Mouse (Mus musculus) cerebellum, adult 2 months (tissue): ENCODE data around the gene Wfs1.

Experiments used
- CTCF ChIP-seq: fragments of 200-500 bp; IDR thresholded peaks from 2 replicates; pipeline ENCODE4 v1.5.1; 2011; ENCODE audit warnings: low read depth, mild to moderate bottlenecking, control low read depth, low read length, moderate library complexity, borderline replicate concordance; ENCODE audit not compliant: insufficient read depth
- POLR2A ChIP-seq: fragments of 200-500 bp; IDR thresholded peaks from 2 replicates; pipeline ENCODE4 v1.6.1; 2011; ENCODE audit warnings: low read length, control low read depth, borderline replicate concordance; ENCODE audit not compliant: insufficient read depth

DNA sequence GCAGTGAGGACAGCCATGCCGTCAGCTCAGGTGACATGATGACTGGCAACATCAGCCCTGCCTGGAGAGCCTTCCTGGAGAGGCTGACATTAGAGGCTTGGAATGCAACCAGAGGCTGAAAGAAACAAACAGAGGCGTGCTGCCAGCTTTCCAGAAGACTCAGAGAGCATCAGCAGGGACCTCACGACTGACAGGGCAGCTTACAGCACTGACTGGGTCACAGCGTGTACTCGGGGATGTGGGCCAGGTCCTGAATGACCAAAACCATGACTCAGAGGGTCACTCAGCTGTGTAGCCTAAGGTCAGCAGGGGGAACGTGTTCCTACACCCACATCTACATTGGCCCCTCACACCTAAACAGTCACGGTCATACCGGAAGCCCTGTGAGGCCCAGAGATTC is 10.0 kb downstream of the Wfs1 start:
- TF ChIP-seq CTCF = no peak
- TF ChIP-seq POLR2A = no peak
